Comparison of ENCODE assay signal across 13 mouse cellular contexts in the genomic region with DNA sequence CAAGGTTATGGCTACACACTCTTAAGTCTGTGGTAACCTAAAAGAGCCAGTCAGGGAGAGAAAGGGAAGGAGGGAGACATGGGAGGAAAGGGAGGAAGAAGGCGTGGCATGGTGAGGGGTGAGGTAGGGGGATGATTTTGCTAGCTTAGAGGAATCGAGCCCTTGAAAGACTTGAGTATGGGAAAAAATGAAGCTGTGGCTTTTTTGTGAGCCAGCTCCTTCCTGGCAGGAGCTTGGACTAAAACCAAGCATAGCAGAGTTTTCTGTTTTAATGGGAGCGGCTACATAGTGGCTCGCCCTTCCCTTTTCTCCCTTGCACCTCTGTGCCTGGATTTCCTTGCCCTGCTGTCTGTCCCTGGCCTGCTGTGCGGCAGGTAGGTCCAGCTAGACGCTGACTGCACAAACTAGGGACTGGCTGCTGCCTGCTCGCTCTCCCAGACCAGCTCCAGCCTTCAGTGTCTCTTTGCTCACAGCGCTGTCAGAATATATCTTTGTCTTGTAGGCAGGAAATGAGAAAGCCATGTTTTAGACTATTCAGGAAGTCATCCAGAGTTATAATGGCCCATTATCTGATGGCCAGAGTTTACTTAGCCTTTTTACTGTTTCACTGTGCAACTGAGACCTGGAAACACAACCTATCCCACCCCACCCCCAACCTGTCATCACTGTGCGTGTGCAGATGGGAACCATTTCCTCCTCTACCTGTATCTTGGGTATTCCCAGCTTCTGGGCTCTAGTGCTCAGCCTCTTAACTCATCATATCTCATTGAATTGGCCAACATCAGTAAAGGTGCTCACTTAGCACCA. TPM values are rescaled to one million over a fixed set of nuclear protein-coding genes. Genes with fewer than 3 reads are reported as not detected.
DNase-seq lines count a peak whose midpoint lies in the region; ATAC-seq and TF ChIP-seq lines count a peak whose summit lies in the region.
"Had no signal": no experiment of that assay in that cellular context is flagged by ENCODE, and none has a peak within 500 bp of the region (broad histone marks: within the 10 kb centered on the region; RNA-seq: fewer than 3 reads in every experiment).

No protein-coding gene starts in this region.

- CTCF ChIA-PET in Patski (lab: Charles Lee): interaction anchor here (0.8 to 1.6 kb wide), 10 partner anchors 9 to 139 kb away, joined by 3 to 6 read pairs (median 3); no protein-coding TSS in a partner anchor

- WGBS in kidney, embryonic 15.5 days: 61% methylated on average over 9 of the region's 9 CpGs
- 49% methylated on average over 9 of the region's 9 CpGs for WGBS in embryonic facial prominence, embryonic 14.5 days
- 50% methylated on average over 9 of the region's 9 CpGs for WGBS in limb, embryonic 13.5 days

- H3K9me3 ChIP-seq in kidney, embryonic 15.5 days (replicated peaks): no peaks in the 10 kb centered on the region
- H3K9me3 ChIP-seq in embryonic facial prominence, embryonic 14.5 days (ENCODE audit: control insufficient read depth, low read length): no peaks in the 10 kb centered on the region
- no peaks in the 10 kb centered on the region for H3K9me3 ChIP-seq in limb, embryonic 13.5 days
- H3K9me3 ChIP-seq: G1E had no signal

- no peak for TF ChIP-seq CTCF in Patski (IDR thresholded peaks at IDR 0.05)

- in situ Hi-C loops in Patski (cut with MboI; ENCODE audit: low pct_unique_long_range_greater_than_20kb): no loop called here

- POLR2A ChIA-PET in Patski (lab: Charles Lee): interaction anchor here (0.9 to 1.4 kb wide), 3 partner anchors 10 to 19 kb away, joined by 3 to 6 read pairs (median 4); no protein-coding TSS in a partner anchor

- no peaks in the 10 kb centered on the region for H3K27me3 ChIP-seq in kidney, embryonic 15.5 days
- no peaks in the 10 kb centered on the region for H3K27me3 ChIP-seq in Patski
- H3K27me3 ChIP-seq in embryonic facial prominence, embryonic 14.5 days (replicated peaks; ENCODE audit: control insufficient read depth, insufficient read depth, low read length): no peaks in the 10 kb centered on the region
- no peaks in the 10 kb centered on the region for H3K27me3 ChIP-seq in limb, embryonic 13.5 days

- no peaks in the 10 kb centered on the region for H3K36me3 ChIP-seq in kidney, embryonic 15.5 days
- no peaks in the 10 kb centered on the region for H3K36me3 ChIP-seq in embryonic facial prominence, embryonic 14.5 days (ENCODE audit: control insufficient read depth, insufficient read depth, low read length)
- H3K36me3 ChIP-seq in limb, embryonic 13.5 days: no peaks in the 10 kb centered on the region
- H3K36me3 ChIP-seq: G1E had no signal

- peaks cover 18% of the 10 kb centered on the region; the same call in 1 of the 2 replicates for H3K4me1 ChIP-seq in kidney, embryonic 15.5 days
- H3K4me1 ChIP-seq in embryonic facial prominence, embryonic 14.5 days (ENCODE audit: control insufficient read depth, insufficient read depth, low read length): peaks cover 29% of the 10 kb centered on the region
- H3K4me1 ChIP-seq in limb, embryonic 13.5 days: peaks cover 41% of the 10 kb centered on the region

- H3K27ac ChIP-seq in kidney, embryonic 15.5 days: peak overlapping the region; percentile 60
- H3K27ac ChIP-seq in embryonic facial prominence, embryonic 14.5 days (replicated peaks; ENCODE audit: low read depth, low read length): peak overlapping the region; percentile 68
- peak overlapping the region; percentile 85 for H3K27ac ChIP-seq in limb, embryonic 13.5 days

- DNase-seq in kidney, adult 18-20 months: no peak
- no peak for DNase-seq in Patski (ENCODE audit: low read depth, low spot score)
- peak; percentile 65 for DNase-seq in embryonic facial prominence, embryonic 14.5 days (ENCODE audit: low spot score)
- DNase-seq in T-cell, adult 2 months (ENCODE audit: low spot score): no peak
- no peak for DNase-seq in cerebellum, adult 8-10 months
- DNase-seq: adrenal gland, postnatal 25 days; cerebellum, adult 11 months; lung, adult 2 months; thymus, postnatal 36 days had no signal

- H3K4me3 ChIP-seq in kidney, embryonic 15.5 days (replicated peaks): no peak overlapping the region
- H3K4me3 ChIP-seq in embryonic facial prominence, embryonic 14.5 days (ENCODE audit: low read depth, low read length): no peak overlapping the region
- no peak overlapping the region for H3K4me3 ChIP-seq in limb, embryonic 13.5 days

- no peak overlapping the region for H3K9ac ChIP-seq in kidney, embryonic 15.5 days
- H3K9ac ChIP-seq in embryonic facial prominence, embryonic 14.5 days (ENCODE audit: low read depth, low read length): no peak overlapping the region
- H3K9ac ChIP-seq in limb, embryonic 13.5 days: no peak overlapping the region

- H3K4me2 ChIP-seq in kidney, embryonic 15.5 days: no peak overlapping the region
- H3K4me2 ChIP-seq in embryonic facial prominence, embryonic 14.5 days (ENCODE audit: low read depth, low read length): peak overlapping the region; percentile 20; the same call in 1 of the 2 replicates
- H3K4me2 ChIP-seq in limb, embryonic 13.5 days (replicated peaks): peak overlapping the region; percentile 27

- ATAC-seq in kidney, embryonic 15.5 days (replicated peaks; ENCODE audit: low FRiP score): no peak
- peak; percentile 20 for ATAC-seq in Patski
- ATAC-seq in embryonic facial prominence, embryonic 14.5 days (ENCODE audit: low read depth): peak; percentile 50
- peak; percentile 71 for ATAC-seq in limb, embryonic 13.5 days (ENCODE audit: low FRiP score, low read depth)
- ATAC-seq in activated CD4-positive, CD25-positive, alpha-beta regulatory T cell, adult 4 months: no peak

RNA-seq across cellular contexts. Expression of a gene that starts 57.4 kb away (rescaled TPM):
- polyA plus RNA-seq in kidney, embryonic 15.5 days (2015; fragmentation: Nextera tagmentation; extraction: Ambion mirVana): 5.6 and 7.7 TPM in 2 replicates
- 30.7 TPM for polyA plus RNA-seq in Patski (2021)
- polyA plus RNA-seq in embryonic facial prominence, embryonic 14.5 days (2014; fragmentation: Nextera tagmentation; extraction: Ambion mirVana): 25.4 and 27.0 TPM in 2 replicates
- polyA plus RNA-seq in limb, embryonic 13.5 days (2015; fragmentation: Nextera tagmentation; extraction: Ambion mirVana): 16.4 and 17.0 TPM in 2 replicates
- under 1 TPM in 1 of 2 experiments, not detected in 1; 0.13 TPM for polyA plus RNA-seq in activated CD4-positive, CD25-positive, alpha-beta regulatory T cell, adult 4 months (2017; shearing (Covaris generic))
- polyA plus RNA-seq: G1E had no signal

Comparison
In these comparisons a context has a peak if more than half of its experiments do, and no peak if none do; other contexts are left out.
1. ATAC-seq: peak in Patski (single experiment), embryonic facial prominence, embryonic 14.5 days (single experiment) and limb, embryonic 13.5 days (single experiment); none in kidney, embryonic 15.5 days (single experiment) and activated CD4-positive, CD25-positive, alpha-beta regulatory T cell, adult 4 months (single experiment).
2. Peak in every context shown above with its lines, with median percentiles within 50 percentile points of each other: H3K27ac ChIP-seq.